Mouse (Mus musculus): ENCODE measurements around the gene 1700021F07Rik. TPM values are rescaled to one million over a fixed set of nuclear protein-coding genes. Genes with fewer than 3 reads are reported as not detected.

The 1700021F07Rik gene
- total and polyA plus RNA-seq, 3 experiments = not detected

- no peaks in the 10 kb centered on the region for H3K79me2 ChIP-seq (replicated peaks; ENCODE audit: control insufficient read depth, insufficient read depth, low read length)
- intact Hi-C loops (cut with DNase I) = no loop called here
- TF ChIP-seq CTCF (IDR thresholded peaks at IDR 0.05) (no peak), POLR2A (IDR thresholded peaks at IDR 0.05; ENCODE audit: insufficient read depth, low read depth, low read length) (no peak), EP300 (IDR thresholded peaks at IDR 0.05; ENCODE audit: insufficient read depth, low read depth, low read length) (no peak)
- no peak for DNase-seq
- 89% methylated on average over 9 of the region's 9 CpGs for WGBS
- H3K27ac ChIP-seq = no peak overlapping the region
- no peak overlapping the region for H3K9ac ChIP-seq (ENCODE audit: low read depth, low read length)
- no peaks in the 10 kb centered on the region for H3K27me3 ChIP-seq (ENCODE audit: control insufficient read depth, insufficient read depth, low read length)
- H3K36me3 ChIP-seq (ENCODE audit: control insufficient read depth, insufficient read depth, low read length) = no peaks in the 10 kb centered on the region
- peaks cover 2% of the 10 kb centered on the region for H3K4me1 ChIP-seq (ENCODE audit: control insufficient read depth, insufficient read depth, low read length)
- H3K4me3 ChIP-seq = no peak overlapping the region
Measured at GRCm38 (mm10) chr2:173535886-173536285, 13.5 kb downstream of the 1700021F07Rik start.

GRCm38 (mm10) chr2:173539781-173540180 lies 17.4 kb downstream of the 1700021F07Rik start:
- DNase-seq = no peak
- Histone ChIP-seq H3K4me1 (ENCODE audit: control insufficient read depth, insufficient read depth, low read length) (no peaks in the 10 kb centered on the region), H3K9ac (ENCODE audit: low read depth, low read length) (no peak overlapping the region), H3K79me2 (replicated peaks; ENCODE audit: control insufficient read depth, insufficient read depth, low read length) (no peaks in the 10 kb centered on the region), H3K4me3 (no peak overlapping the region), H3K36me3 (ENCODE audit: control insufficient read depth, insufficient read depth, low read length) (no peaks in the 10 kb centered on the region), H3K27me3 (ENCODE audit: control insufficient read depth, insufficient read depth, low read length) (no peaks in the 10 kb centered on the region), H3K27ac (no peak overlapping the region)
- no peak for TF ChIP-seq POLR2A (IDR thresholded peaks at IDR 0.05; ENCODE audit: insufficient read depth, low read depth, low read length)
- no peak for TF ChIP-seq EP300 (IDR thresholded peaks at IDR 0.05; ENCODE audit: insufficient read depth, low read depth, low read length)
- no peak for TF ChIP-seq CTCF (IDR thresholded peaks at IDR 0.05)
- WGBS = 40% methylated on average over 15 of the region's 15 CpGs
- intact Hi-C loops (cut with DNase I) = no loop called here

GRCm38 (mm10) chr2:173541748-173542147 lies 19.4 kb downstream of the 1700021F07Rik start:
- H3K4me1 ChIP-seq (ENCODE audit: control insufficient read depth, insufficient read depth, low read length) = no peaks in the 10 kb centered on the region
- no peak overlapping the region for H3K4me3 ChIP-seq
- H3K36me3 ChIP-seq (ENCODE audit: control insufficient read depth, insufficient read depth, low read length) = no peaks in the 10 kb centered on the region
- WGBS = 47% methylated on average over 4 of the region's 4 CpGs
- no peak overlapping the region for H3K27ac ChIP-seq
- TF ChIP-seq EP300 (IDR thresholded peaks at IDR 0.05; ENCODE audit: insufficient read depth, low read depth, low read length) (no peak), POLR2A (IDR thresholded peaks at IDR 0.05; ENCODE audit: insufficient read depth, low read depth, low read length) (no peak), CTCF (IDR thresholded peaks at IDR 0.05) (no peak)
- DNase-seq = no peak
- intact Hi-C loops (cut with DNase I) = no loop called here
- no peaks in the 10 kb centered on the region for H3K27me3 ChIP-seq (ENCODE audit: control insufficient read depth, insufficient read depth, low read length)
- no peaks in the 10 kb centered on the region for H3K79me2 ChIP-seq (replicated peaks; ENCODE audit: control insufficient read depth, insufficient read depth, low read length)
- H3K9ac ChIP-seq (ENCODE audit: low read depth, low read length) = no peak overlapping the region

- TF ChIP-seq EP300 (IDR thresholded peaks at IDR 0.05; ENCODE audit: insufficient read depth, low read depth, low read length) (no peak), POLR2A (IDR thresholded peaks at IDR 0.05; ENCODE audit: insufficient read depth, low read depth, low read length) (no peak), CTCF (IDR thresholded peaks at IDR 0.05) (no peak)
- Histone ChIP-seq H3K36me3 (ENCODE audit: control insufficient read depth, insufficient read depth, low read length) (no peaks in the 10 kb centered on the region), H3K27ac (no peak overlapping the region), H3K9ac (ENCODE audit: low read depth, low read length) (no peak overlapping the region), H3K79me2 (replicated peaks; ENCODE audit: control insufficient read depth, insufficient read depth, low read length) (no peaks in the 10 kb centered on the region), H3K4me3 (no peak overlapping the region), H3K4me1 (ENCODE audit: control insufficient read depth, insufficient read depth, low read length) (no peaks in the 10 kb centered on the region), H3K27me3 (ENCODE audit: control insufficient read depth, insufficient read depth, low read length) (no peaks in the 10 kb centered on the region)
- intact Hi-C loops (cut with DNase I) = no loop called here
- 88% methylated on average over 4 of the region's 4 CpGs for WGBS
- DNase-seq = no peak
Measured at GRCm38 (mm10) chr2:173542716-173543115, 20.3 kb downstream of the 1700021F07Rik start.

- Histone ChIP-seq H3K27ac (no peak overlapping the region), H3K4me3 (no peak overlapping the region), H3K36me3 (ENCODE audit: control insufficient read depth, insufficient read depth, low read length) (no peaks in the 10 kb centered on the region), H3K4me1 (ENCODE audit: control insufficient read depth, insufficient read depth, low read length) (no peaks in the 10 kb centered on the region), H3K27me3 (ENCODE audit: control insufficient read depth, insufficient read depth, low read length) (no peaks in the 10 kb centered on the region), H3K9ac (ENCODE audit: low read depth, low read length) (no peak overlapping the region), H3K79me2 (replicated peaks; ENCODE audit: control insufficient read depth, insufficient read depth, low read length) (no peaks in the 10 kb centered on the region)
- TF ChIP-seq CTCF (IDR thresholded peaks at IDR 0.05) = peak; percentile 87
- no peak for TF ChIP-seq POLR2A (IDR thresholded peaks at IDR 0.05; ENCODE audit: insufficient read depth, low read depth, low read length)
- 0 out of 2 replicates have a peak, but pooled peaks have one; percentile 13 for TF ChIP-seq EP300 (IDR thresholded peaks at IDR 0.05; ENCODE audit: insufficient read depth, low read depth, low read length)
- peak; percentile 74 to 88 for DNase-seq
- WGBS = 43% methylated on average over 15 of the region's 15 CpGs
- intact Hi-C loops (cut with DNase I) = loop anchor here (1.0 to 2.0 kb wide), 4 partner anchors 317 to 439 kb away; partner anchors contain the start of gene Zbp1
Measured at GRCm38 (mm10) chr2:173545992-173546703, 23.8 kb downstream of the 1700021F07Rik start.

- DNase-seq = no peak
- Histone ChIP-seq H3K27ac (no peak overlapping the region), H3K36me3 (ENCODE audit: control insufficient read depth, insufficient read depth, low read length) (no peaks in the 10 kb centered on the region), H3K4me3 (no peak overlapping the region), H3K9ac (ENCODE audit: low read depth, low read length) (no peak overlapping the region), H3K79me2 (replicated peaks; ENCODE audit: control insufficient read depth, insufficient read depth, low read length) (no peaks in the 10 kb centered on the region), H3K4me1 (ENCODE audit: control insufficient read depth, insufficient read depth, low read length) (no peaks in the 10 kb centered on the region), H3K27me3 (ENCODE audit: control insufficient read depth, insufficient read depth, low read length) (no peaks in the 10 kb centered on the region)
- 95% methylated on average over 10 of the region's 10 CpGs for WGBS
- intact Hi-C loops (cut with DNase I) = no loop called here
- TF ChIP-seq CTCF (IDR thresholded peaks at IDR 0.05) (no peak), EP300 (IDR thresholded peaks at IDR 0.05; ENCODE audit: insufficient read depth, low read depth, low read length) (no peak), POLR2A (IDR thresholded peaks at IDR 0.05; ENCODE audit: insufficient read depth, low read depth, low read length) (no peak)
Measured at GRCm38 (mm10) chr2:173549236-173549635, 26.9 kb downstream of the 1700021F07Rik start.
